Mouse (Mus musculus) MEL (cell line): ENCODE results near the gene Doc2b. TPM values are rescaled to one million over a fixed set of nuclear protein-coding genes. Genes with fewer than 3 reads are reported as not detected.
A peak's percentile ranks its signal among the peaks of the same experiment; 100 is the strongest.

ENCODE experiments used
- DNase-seq: peaks from one replicate; pipeline ENCODE4 v3.0.0; 2011; ENCODE audit warnings: low read depth, low spot score
- H3K27ac ChIP-seq: 2 replicates; pipeline ENCODE4 v1.5.1; 2012; ENCODE audit warnings: low read depth, mild to moderate bottlenecking, control low read depth, low read length, moderate library complexity; ENCODE audit not compliant: control insufficient read depth
- H3K27me3 ChIP-seq, 2 experiments: fragments of 150-350 bp in 1 of 2; sonication (generic) in 1 of 2; 2 replicates each; pipeline ENCODE4 v1.6.1; 2012; ENCODE audit warnings: low read length in 2 of 2, mild to moderate bottlenecking in 2 of 2, improper control_type of control experiment in 1 of 2, moderate library complexity in 1 of 2; ENCODE audit not compliant: insufficient read depth in 2 of 2, control insufficient read depth in 1 of 2
- H3K36me3 ChIP-seq, 2 experiments: 2 replicates each; pipeline ENCODE4 v1.6.1; 2012 to 2014; ENCODE audit warnings: low read length in 2 of 2, improper control_type of control experiment in 1 of 2, inconsistent platforms in 1 of 2, mild to moderate bottlenecking in 1 of 2; ENCODE audit not compliant: insufficient read depth in 2 of 2, control insufficient read depth in 1 of 2
- H3K4me1 ChIP-seq, 2 experiments: fragments of 150-350 bp in 1 of 2; sonication (generic) in 1 of 2; 2 replicates each; pipeline ENCODE4 v1.6.1; 2012; ENCODE audit warnings: low read length in 2 of 2, improper control_type of control experiment in 1 of 2, mild to moderate bottlenecking in 1 of 2; ENCODE audit not compliant: insufficient read depth in 2 of 2, control insufficient read depth in 1 of 2
- H3K4me3 ChIP-seq, 2 experiments: fragments of 150-350 bp in 1 of 2; sonication (generic) in 1 of 2; 2 replicates each; pipeline ENCODE4 v1.5.1; 2012; ENCODE audit warnings: low read depth in 2 of 2, low read length in 2 of 2, mild to moderate bottlenecking in 2 of 2, moderate library complexity in 2 of 2, control low read depth in 1 of 2, improper control_type of control experiment in 1 of 2; ENCODE audit not compliant: control insufficient read depth in 1 of 2, insufficient read depth in 1 of 2
- H3K79me2 ChIP-seq: 2 replicates; pipeline ENCODE4 v1.6.1; 2012; ENCODE audit warnings: mild to moderate bottlenecking, low read length, moderate library complexity; ENCODE audit not compliant: control insufficient read depth, poor library complexity, insufficient read depth
- H3K9ac ChIP-seq: 2 replicates; pipeline ENCODE4 v1.6.1; 2012; ENCODE audit warnings: low read depth, mild to moderate bottlenecking, control low read depth, low read length, moderate library complexity; ENCODE audit not compliant: control insufficient read depth, poor library complexity, severe bottlenecking
- H3K9me3 ChIP-seq: fragments of 150-350 bp; sonication (generic); replicated peaks from 2 replicates; pipeline ENCODE4 v1.6.1; 2012; ENCODE audit warnings: mild to moderate bottlenecking, low read length, improper control_type of control experiment, moderate library complexity; ENCODE audit not compliant: insufficient read depth
- BHLHE40 ChIP-seq: IDR thresholded peaks from 2 replicates; pipeline ENCODE4 v1.6.1; 2012; ENCODE audit warnings: low read depth, mild to moderate bottlenecking, inconsistent platforms, low read length, improper control_type of control experiment, borderline replicate concordance
- CHD2 ChIP-seq: IDR thresholded peaks from 2 replicates; pipeline ENCODE4 v1.6.1; 2011; ENCODE audit warnings: low read length, improper control_type of control experiment
- E2F4 ChIP-seq: IDR thresholded peaks from 2 replicates; pipeline ENCODE4 v1.6.1; 2011; ENCODE audit warnings: low read depth, low read length, improper control_type of control experiment, borderline replicate concordance
- ELF1 ChIP-seq: IDR thresholded peaks from 2 replicates; pipeline ENCODE4 v1.6.1; 2014; ENCODE audit warnings: low read depth, mild to moderate bottlenecking, inconsistent platforms, low read length, improper control_type of control experiment, moderate library complexity
- EP300 ChIP-seq, 2 experiments: IDR thresholded peaks; 2 replicates each; pipeline ENCODE4 v1.6.1; 2011; ENCODE audit warnings: improper control_type of control experiment in 2 of 2, low read length in 2 of 2, low read depth in 1 of 2, mild to moderate bottlenecking in 1 of 2
- ETS1 ChIP-seq: IDR thresholded peaks from 2 replicates; pipeline ENCODE4 v1.6.1; 2012; ENCODE audit warnings: low read depth, mild to moderate bottlenecking, inconsistent platforms, low read length, improper control_type of control experiment, moderate library complexity
- GABPA ChIP-seq: IDR thresholded peaks from 2 replicates; pipeline ENCODE4 v1.6.1; 2012; ENCODE audit warnings: low read depth, mild to moderate bottlenecking, inconsistent platforms, low read length, improper control_type of control experiment, moderate library complexity
- GATA1 ChIP-seq: IDR thresholded peaks from 2 replicates; pipeline ENCODE4 v1.6.1; 2011; ENCODE audit warnings: low read depth, low read length, improper control_type of control experiment
- KAT2A ChIP-seq: conservative IDR thresholded peaks from 2 replicates; pipeline ENCODE4 v1.6.1; 2012; ENCODE audit warnings: low read depth, low read length, improper control_type of control experiment, inconsistent platforms
- MXI1 ChIP-seq: IDR thresholded peaks from 2 replicates; pipeline ENCODE4 v1.6.1; 2011; ENCODE audit warnings: mild to moderate bottlenecking, low read depth, low read length, improper control_type of control experiment
- MYC ChIP-seq: IDR thresholded peaks from 2 replicates; pipeline ENCODE4 v1.6.1; 2011; ENCODE audit warnings: low read depth, mild to moderate bottlenecking, low read length, improper control_type of control experiment, moderate library complexity
- POLR2AphosphoS2 ChIP-seq: IDR thresholded peaks from 2 replicates; pipeline ENCODE4 v1.6.1; 2011; ENCODE audit warnings: low read length, improper control_type of control experiment
- RAD21 ChIP-seq: IDR thresholded peaks from 2 replicates; pipeline ENCODE4 v1.6.1; 2011; ENCODE audit warnings: mild to moderate bottlenecking, low read depth, low read length, improper control_type of control experiment
- SIN3A ChIP-seq: IDR thresholded peaks from 2 replicates; pipeline ENCODE4 v1.6.1; 2012; ENCODE audit warnings: low read length, improper control_type of control experiment, inconsistent platforms
- SMC3 ChIP-seq: IDR thresholded peaks from 2 replicates; pipeline ENCODE4 v1.6.1; 2011; ENCODE audit warnings: low read depth, low read length, improper control_type of control experiment
- TCF12 ChIP-seq: IDR thresholded peaks from 2 replicates; pipeline ENCODE4 v1.6.1; 2014; ENCODE audit warnings: low read depth, mild to moderate bottlenecking, inconsistent platforms, low read length, improper control_type of control experiment, moderate library complexity
- USF1 ChIP-seq: IDR thresholded peaks from 2 replicates; pipeline ENCODE4 v1.6.1; 2014; ENCODE audit warnings: low read depth, mild to moderate bottlenecking, inconsistent platforms, low read length, improper control_type of control experiment, moderate library complexity
- USF2 ChIP-seq, 2 experiments: IDR thresholded peaks; 2 replicates each; pipeline ENCODE4 v1.6.1; 2011 to 2012; ENCODE audit warnings: improper control_type of control experiment in 2 of 2, low read length in 2 of 2, borderline replicate concordance in 1 of 2, inconsistent platforms in 1 of 2, low read depth in 1 of 2, mild to moderate bottlenecking in 1 of 2; ENCODE audit not compliant: insufficient read depth in 1 of 2
- ZC3H11A ChIP-seq: IDR thresholded peaks from 2 replicates; pipeline ENCODE4 v1.6.1; 2012; ENCODE audit warnings: low read depth, mild to moderate bottlenecking, inconsistent platforms, low read length, improper control_type of control experiment
- polyA plus RNA-seq, 2 experiments: library from polyadenylated mRNA; stranded (reverse) in 1 of 2; unstranded in 1 of 2; fragments of >175 nt in 1 of 2; fragments of >200 nt in 1 of 2; gene quantifications; 2 replicates each; pipeline versions ENCODE4 v1.2.1 to v1.2.4; 2012; ENCODE audit warnings: low replicate concordance in 2 of 2, low read depth in 1 of 2; ENCODE audit not compliant: insufficient read length in 2 of 2, insufficient read depth in 1 of 2, missing spikeins in 1 of 2
- total RNA-seq: library from RNA; depleted of rRNA; stranded (reverse); fragments of 300-350 nt; gene quantifications from 2 replicates; pipeline ENCODE4 v1.2.3, GENCODE M21; 2012

Doc2b gene
- total and polyA plus RNA-seq, 3 experiments = not detected

- no peak for TF ChIP-seq ZC3H11A
- TF ChIP-seq, all 39 proteins: peak for 14
Measured at GRCm38 (mm10) chr11:75741615-75742014, 54.2 kb downstream of the Doc2b start (continued).

- H3K4me1 ChIP-seq = peaks cover 43 to 44% of the 10 kb centered on the region in 2 experiments
- H3K9me3 ChIP-seq = no peaks in the 10 kb centered on the region
- DNase-seq = peak; percentile 77
- no peaks in the 10 kb centered on the region for H3K27me3 ChIP-seq
- H3K79me2 ChIP-seq = peaks cover 90% of the 10 kb centered on the region
- H3K36me3 ChIP-seq = peaks cover 34 to 86% of the 10 kb centered on the region in 2 experiments
- H3K27ac ChIP-seq = no peak overlapping the region
- H3K4me3 ChIP-seq = no peak overlapping the region
- no peak overlapping the region for H3K9ac ChIP-seq
- TF ChIP-seq USF1 (no peak), TCF12 (no peak), MYC (0 out of 2 replicates have a peak, but pooled peaks have one; percentile 12), EP300 (IDR thresholded peaks at IDR 0.05; ENCODE audit: low read depth in 1 of 2, low read length in 2 of 2) (peak in 1 of 2 experiments; percentile 16; a peak in 1 of 4 replicates), SIN3A (peak; percentile 50; the same call in 1 of the 2 replicates), SMC3 (no peak), USF2 (IDR thresholded peaks at IDR 0.05; ENCODE audit: borderline replicate concordance in 1 of 2, insufficient read depth in 1 of 2, low read depth in 1 of 2, low read length in 2 of 2) (no peak), BHLHE40 (no peak), E2F4 (no peak), MXI1 (0 out of 2 replicates have a peak, but pooled peaks have one; percentile 39), ETS1 (peak; percentile 45), GATA1 (no peak), RAD21 (no peak)
Measured at GRCm38 (mm10) chr11:75740204-75740603, 55.6 kb downstream of the Doc2b start.

- Histone ChIP-seq H3K27me3 (no peaks in the 10 kb centered on the region), H3K4me1 (peaks cover 41 to 42% of the 10 kb centered on the region in 2 experiments), H3K36me3 (peaks cover 34 to 85% of the 10 kb centered on the region in 2 experiments), H3K9ac (no peak overlapping the region), H3K27ac (no peak overlapping the region), H3K79me2 (peaks cover 93% of the 10 kb centered on the region), H3K4me3 (no peak overlapping the region), H3K9me3 (no peaks in the 10 kb centered on the region)
- DNase-seq = no peak
- TF ChIP-seq GABPA (no peak), TCF12 (no peak), ELF1 (no peak), GATA1 (no peak), CHD2 (no peak), KAT2A (no peak), POLR2AphosphoS2 (no peak), MXI1 (no peak), MYC (no peak), EP300 (IDR thresholded peaks at IDR 0.05; ENCODE audit: low read depth in 1 of 2, low read length in 2 of 2) (no peak), ZC3H11A (no peak)
Measured at GRCm38 (mm10) chr11:75738477-75738821, 57.4 kb downstream of the Doc2b start.
